Mouse (Mus musculus) limb, embryonic 14.5 days (tissue): ENCODE measurements around the gene Slc25a16. TPM values are rescaled to one million over a fixed set of nuclear protein-coding genes. Genes with fewer than 3 reads are reported as not detected.

Source experiments
- ATAC-seq: fragments of 200-750 bp; cut with Nextera tagmentation; 2 replicates; pipeline ENCODE4 v1.8.0; 2017; ENCODE audit warnings: low read depth, moderate number of reproducible peaks, moderate TSS enrichment; ENCODE audit not compliant: low FRiP score
- DNase-seq: peaks from one replicate; pipeline ENCODE4 v3.0.0-alpha.2; 2015; ENCODE audit warnings: low spot score
- H3K27ac ChIP-seq: fragments of 300-500 bp; sonication (generic); replicated peaks from 2 replicates; pipeline ENCODE4 v1.5.1; 2014; ENCODE audit warnings: low read depth, mild to moderate bottlenecking, low read length, moderate library complexity, mixed read lengths
- H3K27me3 ChIP-seq: fragments of 300-500 bp; sonication (generic); 2 replicates; pipeline ENCODE4 v1.6.1; 2014; ENCODE audit warnings: low read length, mixed read lengths; ENCODE audit not compliant: control insufficient read depth, insufficient read depth
- H3K36me3 ChIP-seq: fragments of 300-500 bp; sonication (generic); 2 replicates; pipeline ENCODE4 v1.6.1; 2014; ENCODE audit warnings: mild to moderate bottlenecking, low read length, moderate library complexity, mixed read lengths; ENCODE audit not compliant: control insufficient read depth, insufficient read depth
- H3K4me1 ChIP-seq: fragments of 300-500 bp; sonication (generic); 2 replicates; pipeline ENCODE4 v1.6.1; 2014; ENCODE audit warnings: antibody characterized with exemption, low read length, mixed read lengths; ENCODE audit not compliant: control insufficient read depth, insufficient read depth
- H3K4me2 ChIP-seq: fragments of 300-500 bp; sonication (generic); replicated peaks from 2 replicates; pipeline ENCODE4 v1.6.1; 2014; ENCODE audit warnings: low read depth, mild to moderate bottlenecking, low read length, moderate library complexity; ENCODE audit not compliant: severe bottlenecking
- H3K4me3 ChIP-seq: fragments of 300-500 bp; sonication (generic); replicated peaks from 2 replicates; pipeline ENCODE4 v1.5.1; 2014; ENCODE audit warnings: low read length
- H3K9ac ChIP-seq: fragments of 300-500 bp; sonication (generic); 2 replicates; pipeline ENCODE4 v1.6.1; 2014; ENCODE audit warnings: mild to moderate bottlenecking, low read depth, low read length, moderate library complexity; ENCODE audit not compliant: severe bottlenecking
- H3K9me3 ChIP-seq: fragments of 300-500 bp; sonication (generic); 2 replicates; pipeline ENCODE4 v1.6.1; 2016; ENCODE audit warnings: low read length; ENCODE audit not compliant: control insufficient read depth
- POLR2A ChIP-seq: fragments of 200-500 bp; IDR thresholded peaks from 2 replicates; pipeline ENCODE4 v1.8.0; 2012; ENCODE audit warnings: inconsistent platforms, mild to moderate bottlenecking, moderate library complexity, borderline replicate concordance; ENCODE audit not compliant: insufficient read depth, insufficient read length; ENCODE audit errors: extremely low read depth
- WGBS: fragments of 180-500 bp; shearing (Covaris S2); extraction: QIAGEN DNeasy Blood & Tissue Kit; methylation state at CpG from one replicate; pipeline ENCODE4 v1.1.7; 2014; 5-methylcytosine and 5-hydroxymethylcytosine counted together
- polyA plus RNA-seq, 2 experiments: library from polyadenylated mRNA; depleted of rRNA in 1 of 2; stranded (reverse) in 1 of 2; unstranded in 1 of 2; fragments of >200 nt; fragmentation: Nextera tagmentation in 1 of 2; extraction: Ambion mirVana in 1 of 2; gene quantifications; 2 replicates each; pipeline versions ENCODE4 v1.2.1 to v1.2.3; 2012 to 2014

Gene Slc25a16
- polyA plus RNA-seq, 2 experiments: 11.0 to 13.2 TPM

DNA sequence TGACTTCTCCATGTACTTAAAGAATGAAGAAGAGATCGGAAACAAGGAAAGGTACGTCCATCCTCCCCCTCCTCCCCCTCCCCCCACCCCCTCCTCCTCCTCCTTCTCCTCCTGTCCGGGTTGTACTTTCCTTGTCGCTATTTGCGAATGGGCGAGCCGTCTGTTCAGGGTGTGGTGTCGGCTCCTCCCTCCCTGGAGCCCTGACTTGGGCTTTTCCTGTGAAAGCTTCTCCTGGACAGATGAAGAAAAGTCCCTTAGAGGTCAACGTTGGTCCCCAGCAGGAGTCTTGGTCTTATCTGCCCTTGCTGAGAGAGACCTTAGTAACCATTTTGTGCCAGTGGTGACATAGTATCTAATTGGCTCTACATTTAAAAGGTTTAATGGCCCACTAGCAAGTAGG is 73.6 kb downstream of the Slc25a16 start:
- no peak for TF ChIP-seq POLR2A
- no peak for DNase-seq
- no peaks in the 10 kb centered on the region for H3K4me1 ChIP-seq
- H3K27ac ChIP-seq: no peak overlapping the region
- no peaks in the 10 kb centered on the region for H3K9me3 ChIP-seq
- no peak overlapping the region for H3K4me3 ChIP-seq
- H3K4me2 ChIP-seq: no peak overlapping the region
- H3K36me3 ChIP-seq: peaks cover 93% of the 10 kb centered on the region
- 90% methylated on average over 6 of the region's 9 CpGs for WGBS
- H3K9ac ChIP-seq: no peak overlapping the region
- no peaks in the 10 kb centered on the region for H3K27me3 ChIP-seq
- no peak for ATAC-seq

Other genes starting within 250 kb of the Slc25a16 start
- gene Stox1, start 194.5 kb upstream of the Slc25a16 start, polyA plus RNA-seq (2012; rRNA removed): 0.46 and 0.65 TPM in 2 replicates
- gene Stox1, start 194.5 kb upstream of the Slc25a16 start, polyA plus RNA-seq (2014; fragmentation: Nextera tagmentation; extraction: Ambion mirVana): 0.63 and 0.72 TPM in 2 replicates
- 77.9 and 112 TPM in 2 replicates for gene Ccar1, start 128.3 kb upstream of the Slc25a16 start, polyA plus RNA-seq (2012; rRNA removed)
- 115 and 116 TPM in 2 replicates for gene Ccar1, start 128.3 kb upstream of the Slc25a16 start, polyA plus RNA-seq (2014; fragmentation: Nextera tagmentation; extraction: Ambion mirVana)
- gene Tet1, start 11.6 kb upstream of the Slc25a16 start, polyA plus RNA-seq (2012; rRNA removed): 5.2 and 5.3 TPM in 2 replicates
- gene Tet1, start 11.6 kb upstream of the Slc25a16 start, polyA plus RNA-seq (2014; fragmentation: Nextera tagmentation; extraction: Ambion mirVana): 30.7 and 36.5 TPM in 2 replicates
- gene Dna2, start 26.4 kb downstream of the Slc25a16 start, polyA plus RNA-seq (2012; rRNA removed): 25.5 and 26.6 TPM in 2 replicates
- gene Dna2, start 26.4 kb downstream of the Slc25a16 start, polyA plus RNA-seq (2014; fragmentation: Nextera tagmentation; extraction: Ambion mirVana): 13.2 and 14.1 TPM in 2 replicates
- 16.0 and 17.6 TPM in 2 replicates for gene Rufy2, start 59.6 kb downstream of the Slc25a16 start, polyA plus RNA-seq (2012; rRNA removed)
- gene Rufy2, start 59.6 kb downstream of the Slc25a16 start, polyA plus RNA-seq (2014; fragmentation: Nextera tagmentation; extraction: Ambion mirVana): 25.9 and 28.2 TPM in 2 replicates
- gene Hnrnph3, start 103.6 kb downstream of the Slc25a16 start, polyA plus RNA-seq (2012; rRNA removed): 94.5 and 119 TPM in 2 replicates
- gene Hnrnph3, start 103.6 kb downstream of the Slc25a16 start, polyA plus RNA-seq (2014; fragmentation: Nextera tagmentation; extraction: Ambion mirVana): 54.9 and 71.5 TPM in 2 replicates
- gene Pbld2, start 103.7 kb downstream of the Slc25a16 start, polyA plus RNA-seq (2012; rRNA removed): 2.1 and 2.8 TPM in 2 replicates
- 0.52 and 0.64 TPM in 2 replicates for gene Pbld2, start 103.7 kb downstream of the Slc25a16 start, polyA plus RNA-seq (2014; fragmentation: Nextera tagmentation; extraction: Ambion mirVana)
- gene Pbld1, start 139.5 kb downstream of the Slc25a16 start, polyA plus RNA-seq (2012; rRNA removed): 0.17 and 0.23 TPM in 2 replicates
- gene Pbld1, start 139.5 kb downstream of the Slc25a16 start, polyA plus RNA-seq (2014; fragmentation: Nextera tagmentation; extraction: Ambion mirVana): 0.78 and 1.1 TPM in 2 replicates
- gene Atoh7, start 179.0 kb downstream of the Slc25a16 start, polyA plus RNA-seq (2012; rRNA removed): 0.08 TPM in 2 replicates
- gene Atoh7, start 179.0 kb downstream of the Slc25a16 start, polyA plus RNA-seq (2014; fragmentation: Nextera tagmentation; extraction: Ambion mirVana): 0.17 and 0.57 TPM in 2 replicates